Mouse (Mus musculus): ENCODE measurements around the gene Grrp1. TPM values are rescaled to one million over a fixed set of nuclear protein-coding genes. Genes with fewer than 3 reads are reported as not detected.
A peak's percentile ranks its signal among the peaks of the same experiment; 100 is the strongest.
"Not testable (repeated sequence)": the region's sequence is repeated elsewhere in the genome, so short reads cannot be mapped to it uniquely, and the experiment has no call there.

Grrp1 gene
- total and polyA plus RNA-seq, 2 experiments from 2014 or later: 11.1 to 13.7 TPM

DNA sequence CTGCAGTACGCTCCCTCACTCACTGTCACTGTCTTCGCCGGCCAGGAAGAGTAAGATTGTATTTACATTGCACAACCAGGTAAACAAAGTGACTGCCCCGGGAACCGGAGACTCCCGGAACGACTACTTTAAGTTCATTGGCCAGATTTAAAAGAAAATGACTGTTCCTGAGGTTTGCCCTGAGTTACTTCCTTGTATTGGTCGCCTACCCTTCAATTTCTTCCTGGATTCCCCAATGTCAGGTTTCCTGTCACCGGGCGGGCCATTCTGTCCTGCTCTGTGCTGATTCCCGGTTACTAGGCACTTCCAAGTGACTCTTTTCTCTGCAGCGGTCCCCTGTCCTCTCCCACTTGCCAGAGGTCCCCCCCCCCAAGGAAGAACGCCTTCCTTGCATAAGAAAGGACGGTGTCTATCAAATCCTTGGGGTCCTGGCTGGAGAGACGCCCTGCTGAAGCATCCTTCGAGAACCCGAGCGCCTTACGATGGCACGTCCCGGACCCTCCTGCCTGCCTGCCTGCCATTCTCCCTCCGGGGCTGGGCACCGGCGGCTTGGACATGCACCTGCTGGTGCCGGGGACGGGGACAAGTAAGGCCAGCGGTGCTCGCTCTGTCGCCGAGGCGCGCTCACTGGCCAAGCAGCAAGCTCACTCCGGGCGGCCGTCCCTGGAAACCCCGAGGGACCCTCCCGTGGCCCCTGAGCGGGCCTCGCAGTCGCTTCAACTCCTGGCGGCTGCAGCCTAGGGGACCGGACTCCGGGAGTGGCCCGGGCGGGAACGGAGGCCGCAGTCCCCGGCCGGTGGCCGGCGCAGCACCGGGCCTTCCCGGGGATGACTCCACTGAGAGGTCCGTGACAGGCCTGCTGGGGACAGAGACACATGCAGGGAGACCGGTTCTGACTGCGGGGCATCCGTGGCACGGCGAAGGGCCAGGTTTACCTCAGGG lies 32.6 kb upstream of the Grrp1 start:
- Histone ChIP-seq H3K4me3 (ENCODE audit: low read length) (peak overlapping the region; percentile 99), H3K9me3 (ENCODE audit: low read length) (no peaks in the 10 kb centered on the region), H3K27me3 (ENCODE audit: insufficient read depth, low read length) (no peaks in the 10 kb centered on the region), H3K9ac (replicated peaks; ENCODE audit: low read length) (peak overlapping the region; percentile 98), H3K36me3 (ENCODE audit: insufficient read depth, low read length) (peaks cover 24% of the 10 kb centered on the region), H3K27ac (peak overlapping the region; percentile 100), H3K4me2 (ENCODE audit: low read depth, low read length) (peak overlapping the region; percentile 93), H3K4me1 (ENCODE audit: insufficient read depth, low read length) (peaks cover 8% of the 10 kb centered on the region; the same call in 1 of the 2 replicates)
- ATAC-seq (no peak; the same call in none of the 2 replicates), DNase-seq (ENCODE audit: low spot score) (peak; percentile 42)
- no peak for TF ChIP-seq CTCF (IDR thresholded peaks at IDR 0.05; ENCODE audit: low read depth)
- WGBS: 2% methylated on average over 59 of the region's 59 CpGs

DNA sequence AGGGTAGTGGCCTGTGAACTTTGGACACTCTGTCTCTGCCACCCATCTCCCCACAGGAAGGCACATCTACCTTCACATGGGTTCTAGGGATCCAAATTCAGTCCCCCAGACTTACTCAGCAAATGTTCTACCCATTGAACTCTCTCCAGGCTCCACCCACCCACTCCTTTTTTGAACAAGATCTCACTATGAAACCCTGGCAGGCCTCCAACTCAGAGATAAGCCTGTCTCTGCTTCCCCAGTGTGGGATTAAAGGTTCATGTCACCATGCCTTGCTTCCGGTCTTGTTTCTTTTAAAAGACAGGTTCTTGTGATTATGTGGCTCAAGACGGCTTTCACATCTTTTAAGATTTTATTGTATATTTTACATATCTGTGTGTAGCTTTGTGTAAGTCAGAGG lies 31.0 kb upstream of the Grrp1 start:
- TF ChIP-seq CTCF (IDR thresholded peaks at IDR 0.05; ENCODE audit: low read depth): no peak
- H3K4me1 ChIP-seq (ENCODE audit: insufficient read depth, low read length): peaks cover 8% of the 10 kb centered on the region; the same call in 1 of the 2 replicates
- H3K9ac ChIP-seq (replicated peaks; ENCODE audit: low read length): no peak overlapping the region
- ATAC-seq: no peak
- peaks cover 24% of the 10 kb centered on the region for H3K36me3 ChIP-seq (ENCODE audit: insufficient read depth, low read length)
- no peak for DNase-seq (ENCODE audit: low spot score)
- H3K4me2 ChIP-seq (ENCODE audit: low read depth, low read length): no peak overlapping the region
- H3K4me3 ChIP-seq (ENCODE audit: low read length): no peak overlapping the region
- 94% methylated on average over 2 of the region's 2 CpGs for WGBS
- no peaks in the 10 kb centered on the region for H3K9me3 ChIP-seq (ENCODE audit: low read length)
- H3K27ac ChIP-seq: no peak overlapping the region
- no peaks in the 10 kb centered on the region for H3K27me3 ChIP-seq (ENCODE audit: insufficient read depth, low read length)

DNA sequence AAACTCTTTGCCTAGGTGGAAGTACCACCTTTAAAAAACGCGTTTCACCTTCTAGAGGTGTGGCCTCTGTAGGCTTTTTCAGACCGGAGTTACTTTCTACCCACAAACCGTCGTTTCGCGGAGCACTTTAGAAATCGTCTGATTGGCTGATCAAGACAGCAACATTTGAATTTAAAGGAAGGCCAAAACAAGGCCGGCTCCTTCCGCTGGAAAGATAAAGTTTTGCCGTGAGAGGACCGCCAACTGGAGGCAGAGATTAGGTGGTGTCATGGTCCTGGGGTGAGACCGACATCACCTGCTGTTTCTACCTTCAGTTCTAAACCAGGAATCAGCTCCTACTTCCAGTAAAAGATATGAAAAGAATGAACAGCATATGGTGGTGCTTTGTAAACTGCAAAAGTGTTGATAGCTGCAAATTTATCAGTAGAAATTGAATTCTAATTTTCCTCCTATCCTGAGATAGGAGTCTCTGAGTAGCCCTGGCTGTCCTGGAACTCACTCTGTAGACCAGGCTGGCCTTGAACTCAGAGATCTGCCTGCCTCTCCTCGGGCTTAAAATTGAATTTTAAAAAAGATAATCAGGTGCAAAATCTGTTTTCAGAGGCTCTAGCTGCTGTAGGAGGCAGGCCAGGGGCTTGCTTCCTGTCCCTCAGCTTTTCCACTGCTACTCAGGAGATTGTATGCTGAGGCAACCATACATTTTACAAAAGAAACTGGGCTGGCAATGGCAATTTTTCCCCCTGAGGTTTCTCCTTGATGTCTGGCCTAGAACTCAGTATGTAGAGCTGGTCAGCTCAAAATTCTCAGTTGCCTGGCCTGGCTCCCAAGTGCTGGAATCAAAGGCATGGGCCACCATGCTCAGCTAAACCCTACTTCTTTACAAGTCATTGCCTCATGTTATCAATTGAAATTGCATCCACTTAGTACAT lies 19.8 kb upstream of the Grrp1 start:
- Histone ChIP-seq H3K9me3 (ENCODE audit: low read length) (no peaks in the 10 kb centered on the region), H3K27me3 (ENCODE audit: insufficient read depth, low read length) (no peaks in the 10 kb centered on the region), H3K9ac (replicated peaks; ENCODE audit: low read length) (no peak overlapping the region), H3K4me1 (ENCODE audit: insufficient read depth, low read length) (no peaks in the 10 kb centered on the region), H3K4me3 (ENCODE audit: low read length) (no peak overlapping the region), H3K36me3 (ENCODE audit: insufficient read depth, low read length) (peaks cover 18% of the 10 kb centered on the region), H3K27ac (no peak overlapping the region), H3K4me2 (ENCODE audit: low read depth, low read length) (0 out of 2 replicates have a peak overlapping the region, but pooled peaks have one; percentile 5)
- DNase-seq (ENCODE audit: low spot score): peak; percentile 34
- no peak for TF ChIP-seq CTCF (IDR thresholded peaks at IDR 0.05; ENCODE audit: low read depth)
- no peak for ATAC-seq
- 10% methylated on average over 14 of the region's 14 CpGs for WGBS

DNA sequence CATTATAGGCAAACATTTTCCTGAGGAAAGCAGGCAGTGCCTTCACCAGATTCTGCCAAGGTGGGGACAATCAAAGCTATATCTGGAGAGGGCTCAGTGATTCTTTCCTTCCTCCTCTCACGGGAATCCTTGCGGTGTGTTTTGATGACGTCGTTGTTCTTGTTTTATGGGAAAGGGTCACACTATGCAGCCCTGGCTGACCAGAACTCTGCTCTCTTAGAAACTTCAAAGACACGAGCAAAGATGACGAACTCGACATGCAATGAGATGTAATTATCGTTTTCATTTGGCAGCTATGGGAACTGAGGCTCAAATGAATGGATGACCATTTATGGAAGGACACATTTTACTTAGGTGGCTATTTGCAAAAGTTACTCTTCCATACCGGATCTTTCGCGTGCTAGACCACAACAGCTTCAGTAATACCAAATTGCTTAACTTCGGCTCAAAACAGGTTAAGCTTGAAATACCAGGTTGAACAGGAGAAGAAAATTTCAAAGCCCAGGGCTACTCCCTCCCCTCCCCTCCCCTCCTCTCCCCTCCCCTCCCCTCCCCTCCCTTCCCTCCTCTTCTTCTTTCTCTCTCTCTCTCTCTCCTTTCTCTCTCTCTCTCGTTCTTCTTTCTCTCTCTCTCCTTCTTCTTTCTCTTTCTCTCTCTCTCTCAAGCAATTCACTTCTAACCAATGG lies 19.0 kb upstream of the Grrp1 start:
- Histone ChIP-seq H3K9me3 (ENCODE audit: low read length) (no peaks in the 10 kb centered on the region), H3K36me3 (ENCODE audit: insufficient read depth, low read length) (peaks cover 12% of the 10 kb centered on the region), H3K27ac (no peak overlapping the region), H3K4me3 (ENCODE audit: low read length) (no peak overlapping the region), H3K4me1 (ENCODE audit: insufficient read depth, low read length) (no peaks in the 10 kb centered on the region), H3K9ac (replicated peaks; ENCODE audit: low read length) (no peak overlapping the region), H3K4me2 (ENCODE audit: low read depth, low read length) (0 out of 2 replicates have a peak overlapping the region, but pooled peaks have one; percentile 5), H3K27me3 (ENCODE audit: insufficient read depth, low read length) (no peaks in the 10 kb centered on the region)
- DNase-seq (ENCODE audit: low spot score) (no peak), ATAC-seq (no peak)
- WGBS: 36% methylated on average over 12 of the region's 13 CpGs
- no peak for TF ChIP-seq CTCF (IDR thresholded peaks at IDR 0.05; ENCODE audit: low read depth)

- no peak overlapping the region for H3K4me3 ChIP-seq (ENCODE audit: low read length)
- H3K27ac ChIP-seq: no peak overlapping the region
- H3K4me2 ChIP-seq (ENCODE audit: low read depth, low read length): no peak overlapping the region
- ATAC-seq (no peak), DNase-seq (ENCODE audit: low spot score) (no peak)
- H3K36me3 ChIP-seq (ENCODE audit: insufficient read depth, low read length): peaks cover 4% of the 10 kb centered on the region
- no peak overlapping the region for H3K9ac ChIP-seq (replicated peaks; ENCODE audit: low read length)
- WGBS: 83% methylated on average over 7 of the region's 7 CpGs
- H3K27me3 ChIP-seq (ENCODE audit: insufficient read depth, low read length): no peaks in the 10 kb centered on the region
- TF ChIP-seq CTCF (IDR thresholded peaks at IDR 0.05; ENCODE audit: low read depth): no peak
- H3K9me3 ChIP-seq (ENCODE audit: low read length): no peaks in the 10 kb centered on the region
- H3K4me1 ChIP-seq (ENCODE audit: insufficient read depth, low read length): no peaks in the 10 kb centered on the region
These were observed 18.1 kb upstream of the Grrp1 start for GRCm38 (mm10) chr4:134271979-134272378.

DNA sequence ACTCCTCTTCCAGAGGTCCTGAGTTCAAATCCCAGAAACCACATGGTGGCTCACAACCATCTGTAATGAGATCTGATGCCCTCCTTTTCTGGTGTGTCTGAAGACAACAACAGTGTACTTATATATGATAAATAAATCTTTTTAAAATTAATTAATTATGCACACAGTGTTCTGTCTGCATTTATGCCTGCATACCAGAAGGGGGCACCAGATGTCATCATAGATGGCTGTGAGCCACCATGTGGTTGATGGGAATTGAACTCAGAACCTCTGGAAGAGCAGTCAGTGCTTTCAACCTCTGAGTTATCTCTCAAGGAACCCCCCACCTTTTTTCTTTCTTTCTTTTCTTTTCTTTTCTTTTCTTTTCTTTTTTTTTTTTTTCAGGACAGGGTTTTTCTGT lies 15.7 kb upstream of the Grrp1 start:
- H3K36me3 ChIP-seq (ENCODE audit: insufficient read depth, low read length); H3K9ac ChIP-seq (replicated peaks; ENCODE audit: low read length); H3K27me3 ChIP-seq (ENCODE audit: insufficient read depth, low read length); DNase-seq (ENCODE audit: low spot score); H3K4me1 ChIP-seq (ENCODE audit: insufficient read depth, low read length); H3K4me2 ChIP-seq (ENCODE audit: low read depth, low read length); H3K9me3 ChIP-seq (ENCODE audit: low read length); H3K4me3 ChIP-seq (ENCODE audit: low read length); ATAC-seq; H3K27ac ChIP-seq: not testable (repeated sequence)
